Mouse (Mus musculus) lung, postnatal 4 days (tissue): ENCODE data around the gene Wdr4.
"Not testable (repeated sequence)": the region's sequence is repeated elsewhere in the genome, so short reads cannot be mapped to it uniquely, and the experiment has no call there.

ENCODE experiments used
- DNase-seq, 2 experiments: peaks; one replicate each; pipeline ENCODE4 v3.0.0; 2021

Wdr4 gene

GRCm38 (mm10) chr17:31519946-31520838, at the start of gene Wdr4, which contains the start of gene Ndufv3:
Wdr4 (minus strand) TSS chr17:31519980.
Ndufv3 (plus strand) TSS chr17:31520115.
- DNase-seq, result peak; percentile 99

- no peak for DNase-seq
These were observed 46.5 kb upstream of the Wdr4 start for GRCm38 (mm10) chr17:31566276-31566675.

GRCm38 (mm10) chr17:31565141-31566056, 45.6 kb upstream of the Wdr4 start:
- peak; percentile 73 to 87 for DNase-seq

GRCm38 (mm10) chr17:31564858-31565140, 45.0 kb upstream of the Wdr4 start:
- DNase-seq, result no peak

GRCm38 (mm10) chr17:31564015-31564857, 44.5 kb upstream of the Wdr4 start, which contains the start of gene Pknox1:
Pknox1 (plus strand) TSS chr17:31564734.
- peak; percentile 99 for DNase-seq

- DNase-seq, result peak; percentile 37 to 53
These were observed 43.8 kb upstream of the Wdr4 start for GRCm38 (mm10) chr17:31563632-31564014.

- no peak for DNase-seq
These were observed 39.4 kb upstream of the Wdr4 start for GRCm38 (mm10) chr17:31559021-31559789.

- no peak for DNase-seq
These were observed 38.3 kb upstream of the Wdr4 start for GRCm38 (mm10) chr17:31557947-31558542.

GRCm38 (mm10) chr17:31557124-31557880, 37.5 kb upstream of the Wdr4 start:
- peak; percentile 51 to 75 for DNase-seq

GRCm38 (mm10) chr17:31556253-31556652, 36.5 kb upstream of the Wdr4 start:
- no peak for DNase-seq

GRCm38 (mm10) chr17:31552601-31553000, 32.8 kb upstream of the Wdr4 start:
- not testable (repeated sequence) for DNase-seq

- no peak for DNase-seq
These were observed 29.6 kb upstream of the Wdr4 start for GRCm38 (mm10) chr17:31549389-31549788.

GRCm38 (mm10) chr17:31547974-31548373, 28.2 kb upstream of the Wdr4 start:
- no peak for DNase-seq

GRCm38 (mm10) chr17:31546444-31547196, 26.8 kb upstream of the Wdr4 start:
- DNase-seq, result no peak

GRCm38 (mm10) chr17:31543574-31543973, 23.8 kb upstream of the Wdr4 start:
- no peak for DNase-seq

GRCm38 (mm10) chr17:31541460-31541831, 21.7 kb upstream of the Wdr4 start:
- no peak for DNase-seq

GRCm38 (mm10) chr17:31540809-31541459, 21.2 kb upstream of the Wdr4 start:
- DNase-seq, result no peak

- DNase-seq, result no peak
These were observed 20.3 kb upstream of the Wdr4 start for GRCm38 (mm10) chr17:31540101-31540500.

GRCm38 (mm10) chr17:31535871-31536629, 16.3 kb upstream of the Wdr4 start:
- DNase-seq, result peak; percentile 69 to 81
